In the genomic region with DNA sequence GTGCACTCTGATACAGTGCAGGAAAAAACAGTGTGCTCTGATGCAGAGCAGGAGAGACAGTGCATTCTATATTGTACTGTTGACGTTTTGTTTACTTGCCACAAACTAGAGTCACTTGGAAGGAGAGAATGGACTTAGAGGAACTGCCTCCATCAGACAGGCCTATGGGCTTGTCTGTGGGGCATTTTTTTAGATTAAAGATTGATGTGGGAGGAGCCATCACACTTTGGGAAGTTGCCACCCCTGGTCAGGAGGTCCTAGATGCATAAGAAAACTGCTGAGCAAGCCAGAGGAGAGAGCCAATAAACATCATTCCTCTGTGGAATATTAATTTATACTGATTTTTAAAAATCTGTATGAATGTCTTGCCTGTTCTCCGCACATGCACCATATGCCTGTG, we compare ENCODE assay signal across 21 mouse cellular contexts. TPM values are rescaled to one million over a fixed set of nuclear protein-coding genes. Genes with fewer than 3 reads are reported as not detected.
DNase-seq lines count a peak whose midpoint lies in the region; ATAC-seq lines count a peak whose summit lies in the region.
"Had no signal": no experiment of that assay in that cellular context is flagged by ENCODE, and none has a peak within 500 bp of the region (broad histone marks: within the 10 kb centered on the region; RNA-seq: fewer than 3 reads in every experiment).

No protein-coding gene starts in this region.

- no peak overlapping the region for H3K27ac ChIP-seq in midbrain, embryonic 11.5 days (ENCODE audit: low read depth, low read length)
- H3K27ac ChIP-seq in midbrain, embryonic 16.5 days (ENCODE audit: low read length), result no peak overlapping the region
- H3K27ac ChIP-seq: embryonic facial prominence, embryonic 13.5 days; embryonic facial prominence, embryonic 15.5 days; forebrain, embryonic 10.5 days; forebrain, embryonic 12.5 days; forebrain, embryonic 15.5 days had no signal

- ATAC-seq in midbrain, embryonic 11.5 days (ENCODE audit: low FRiP score), result no peak
- no peak for ATAC-seq in midbrain, embryonic 16.5 days
- ATAC-seq in megakaryocyte, adult 5-6 weeks (ENCODE audit: poor library complexity, severe bottlenecking), result no peak
- ATAC-seq: forebrain, embryonic 15.5 days; forebrain, postnatal 0 days had no signal

- no peak overlapping the region for H3K9ac ChIP-seq in midbrain, embryonic 11.5 days (ENCODE audit: low read length)
- no peak overlapping the region for H3K9ac ChIP-seq in midbrain, embryonic 16.5 days (ENCODE audit: low read depth, low read length)
- H3K9ac ChIP-seq: embryonic facial prominence, embryonic 13.5 days; embryonic facial prominence, embryonic 15.5 days; forebrain, embryonic 12.5 days; forebrain, embryonic 15.5 days; forebrain, postnatal 0 days had no signal

- H3K4me3 ChIP-seq in midbrain, embryonic 11.5 days (ENCODE audit: low read depth, low read length), result no peak overlapping the region
- H3K4me3 ChIP-seq in midbrain, embryonic 16.5 days (ENCODE audit: low read depth, low read length), result no peak overlapping the region
- H3K4me3 ChIP-seq: embryonic facial prominence, embryonic 13.5 days; embryonic facial prominence, embryonic 15.5 days; erythroblast, embryonic 14.5 days; forebrain, embryonic 10.5 days; forebrain, embryonic 12.5 days; forebrain, embryonic 15.5 days had no signal

- no peaks in the 10 kb centered on the region for H3K4me1 ChIP-seq in midbrain, embryonic 11.5 days (ENCODE audit: control insufficient read depth, insufficient read depth, low read length)
- H3K4me1 ChIP-seq in midbrain, embryonic 16.5 days (ENCODE audit: control insufficient read depth, insufficient read depth, low read length), result no peaks in the 10 kb centered on the region
- H3K4me1 ChIP-seq: forebrain, embryonic 10.5 days; forebrain, embryonic 12.5 days had no signal

- H3K27me3 ChIP-seq in midbrain, embryonic 11.5 days (ENCODE audit: control insufficient read depth, insufficient read depth, low read length), result no peaks in the 10 kb centered on the region
- H3K27me3 ChIP-seq in midbrain, embryonic 16.5 days (ENCODE audit: control insufficient read depth, insufficient read depth, low read depth, low read length), result no peaks in the 10 kb centered on the region
- H3K27me3 ChIP-seq: embryonic facial prominence, embryonic 13.5 days; embryonic facial prominence, embryonic 15.5 days; forebrain, embryonic 12.5 days; forebrain, embryonic 15.5 days had no signal

- H3K9me3 ChIP-seq in midbrain, embryonic 11.5 days (ENCODE audit: control insufficient read depth, low read length), result no peaks in the 10 kb centered on the region
- H3K9me3 ChIP-seq in midbrain, embryonic 16.5 days (replicated peaks; ENCODE audit: control insufficient read depth, low read length, poor library complexity, severe bottlenecking), result no peaks in the 10 kb centered on the region
- H3K9me3 ChIP-seq: embryonic facial prominence, embryonic 13.5 days; embryonic facial prominence, embryonic 15.5 days; forebrain, embryonic 12.5 days; forebrain, embryonic 15.5 days had no signal

- H3K4me2 ChIP-seq in midbrain, embryonic 11.5 days, result no peak overlapping the region
- no peak overlapping the region for H3K4me2 ChIP-seq in midbrain, embryonic 16.5 days (ENCODE audit: low read length)
- H3K4me2 ChIP-seq: embryonic facial prominence, embryonic 13.5 days; embryonic facial prominence, embryonic 15.5 days; forebrain, embryonic 12.5 days; forebrain, embryonic 15.5 days had no signal

- DNase-seq in midbrain, embryonic 11.5 days (ENCODE audit: low spot score, missing footprints), result peak; percentile 35
- DNase-seq in NIH3T3 (ENCODE audit: low read depth), result peak; percentile 58
- no peak for DNase-seq in cerebellum, adult 11 months
- DNase-seq: adrenal gland, adult 2 months; adrenal gland, postnatal 10 days; adrenal gland, postnatal 25 days; cerebellum, adult 11-12 months; cerebellum, adult 2 months; cerebellum, adult 9-10 months; cerebellum, postnatal 10 days; cerebellum, postnatal 25 days; embryo, embryonic 11 days; forebrain, postnatal 0 days had no signal

- WGBS in midbrain, embryonic 11.5 days, result 83% methylated on average over 2 of the region's 2 CpGs
- 77% methylated on average over 2 of the region's 2 CpGs for WGBS in midbrain, embryonic 16.5 days

- H3K36me3 ChIP-seq in midbrain, embryonic 11.5 days (ENCODE audit: control insufficient read depth, insufficient read depth, low read length), result no peaks in the 10 kb centered on the region
- no peaks in the 10 kb centered on the region for H3K36me3 ChIP-seq in midbrain, embryonic 16.5 days (ENCODE audit: control insufficient read depth, insufficient read depth, low read length)
- H3K36me3 ChIP-seq: embryonic facial prominence, embryonic 13.5 days; embryonic facial prominence, embryonic 15.5 days; forebrain, embryonic 10.5 days; forebrain, embryonic 12.5 days; forebrain, embryonic 15.5 days had no signal

RNA-seq across cellular contexts. Expression of a gene that starts 10.3 kb away (rescaled TPM):
- 22.3 and 23.9 TPM in 2 replicates for polyA plus RNA-seq in midbrain, embryonic 11.5 days (2014; fragmentation: Nextera tagmentation; extraction: Ambion mirVana)
- polyA plus RNA-seq in midbrain, embryonic 16.5 days (2015; fragmentation: Nextera tagmentation; extraction: Ambion mirVana), result 16.5 and 18.3 TPM in 2 replicates
- 17.2 and 17.6 TPM in 2 replicates for total RNA-seq in megakaryocyte, adult 5-6 weeks (2015)
- total RNA-seq in megakaryocyte, adult 5-6 weeks (2017), result 13.5 and 14.4 TPM in 2 replicates

RNA-seq across cellular contexts. Expression of a gene that starts 58.3 kb away (rescaled TPM):
- polyA plus RNA-seq in midbrain, embryonic 11.5 days (2014; fragmentation: Nextera tagmentation; extraction: Ambion mirVana), result 36.9 and 41.8 TPM in 2 replicates
- 22.0 and 22.3 TPM in 2 replicates for polyA plus RNA-seq in midbrain, embryonic 16.5 days (2015; fragmentation: Nextera tagmentation; extraction: Ambion mirVana)
- 58.8 and 75.1 TPM in 2 replicates for total RNA-seq in megakaryocyte, adult 5-6 weeks (2015)
- 42.6 and 42.9 TPM in 2 replicates for total RNA-seq in megakaryocyte, adult 5-6 weeks (2017)
